In genomic region chr1:45429145-45429544, GRCm38 (mm10) we compare ENCODE assay signal across 5 mouse cellular contexts.
DNase-seq lines count a peak whose midpoint lies in the region.

No protein-coding gene starts in this region.

- peak; percentile 33 for DNase-seq in adrenal gland, adult 2 months
- DNase-seq in adrenal gland, adult 8-10 months = peak; percentile 9
- peak; percentile 17 for DNase-seq in adrenal gland, postnatal 10 days
- DNase-seq in adrenal gland, postnatal 14 days = peak; percentile 26
- DNase-seq in heart, adult 11 months = peak; percentile 72

Comparison
In these comparisons a context has a peak if more than half of its experiments do, and no peak if none do; other contexts are left out.
1. Peak in every context shown above with its lines: DNase-seq.
2. DNase-seq: peak in every context shown above with its lines; median percentile 72 in heart, adult 11 months; 33 in adrenal gland, adult 2 months; 26 in adrenal gland, postnatal 14 days; 17 in adrenal gland, postnatal 10 days; 9 in adrenal gland, adult 8-10 months.